Mouse (Mus musculus) embryo, embryonic 9.5 days (tissue): Measurements from ENCODE around the gene Adarb2.

Source experiments
- DNase-seq: peaks from one replicate; pipeline ENCODE4 v3.0.0-alpha.2; 2017; ENCODE audit errors: extremely low spot score

Gene Adarb2

DNA sequence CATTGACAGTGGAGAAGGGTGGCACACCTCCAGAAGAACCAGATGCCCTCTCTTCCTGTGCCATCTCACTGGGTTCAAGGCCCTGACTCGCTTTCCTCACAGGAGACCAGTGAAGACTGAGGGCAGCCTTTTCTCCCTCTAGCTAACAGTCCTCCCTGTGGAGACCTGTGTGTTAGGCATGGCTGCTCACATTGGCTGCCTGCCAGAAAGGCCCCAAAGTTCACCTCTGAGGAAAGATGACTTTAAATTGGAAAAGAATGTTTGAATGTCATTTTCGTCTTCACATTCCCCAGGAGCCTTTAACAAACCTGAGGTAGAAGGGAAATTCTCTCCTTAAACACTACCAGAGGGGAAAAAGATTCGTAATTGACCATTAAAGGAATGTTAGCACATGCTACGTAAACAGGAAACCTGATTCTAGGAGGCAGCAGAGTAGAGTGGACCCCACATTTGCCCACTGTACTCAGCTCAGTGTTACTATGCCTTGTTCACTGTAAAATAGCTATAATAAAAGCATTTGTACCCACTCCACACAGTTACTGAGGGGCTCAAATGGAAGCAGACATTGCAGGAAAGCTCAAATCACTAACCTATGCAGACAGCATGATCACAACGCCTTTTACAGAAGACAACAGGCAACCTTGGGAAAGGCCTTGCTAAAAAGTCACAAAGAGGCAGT lies 285.2 kb downstream of the Adarb2 start:
- DNase-seq, result no peak

DNA sequence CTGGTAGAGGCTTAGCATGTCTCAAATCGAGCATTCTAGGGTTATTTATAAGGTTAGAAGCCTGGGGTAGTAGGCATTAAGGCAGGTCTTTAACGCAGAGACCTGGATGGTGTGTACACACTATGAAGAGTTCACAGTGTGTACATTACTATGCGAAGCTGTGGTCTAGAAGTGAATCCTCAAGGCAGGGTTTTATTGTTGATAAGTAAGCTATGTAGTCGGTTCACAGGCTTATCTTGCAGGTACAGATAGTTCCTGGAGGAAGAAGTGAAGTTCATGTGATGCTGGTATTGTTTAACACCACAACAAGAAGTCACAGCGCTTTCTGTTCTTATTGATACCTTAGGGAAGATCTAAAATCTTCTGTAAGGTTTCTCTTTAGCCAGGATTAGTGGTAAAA lies 290.7 kb downstream of the Adarb2 start:
- no peak for DNase-seq

DNA sequence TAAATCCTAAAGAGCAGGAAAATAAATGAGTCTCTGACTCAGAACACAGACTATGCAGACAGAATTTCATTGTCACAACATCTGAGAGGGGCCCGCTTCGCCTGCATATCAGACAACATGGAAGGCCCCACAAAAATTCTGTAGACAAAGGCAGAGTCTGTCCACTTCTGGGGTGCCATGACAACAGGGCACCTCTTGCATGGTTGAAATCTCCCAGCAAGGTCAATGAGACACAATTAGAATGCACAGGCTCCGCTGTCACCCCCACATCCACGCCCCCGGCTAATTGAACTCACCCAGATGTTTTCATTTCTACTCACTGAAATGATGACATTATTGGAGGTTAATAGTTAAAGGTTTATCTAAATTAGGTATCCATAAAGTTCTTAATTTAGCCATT lies 296.9 kb downstream of the Adarb2 start:
- no peak for DNase-seq

DNA sequence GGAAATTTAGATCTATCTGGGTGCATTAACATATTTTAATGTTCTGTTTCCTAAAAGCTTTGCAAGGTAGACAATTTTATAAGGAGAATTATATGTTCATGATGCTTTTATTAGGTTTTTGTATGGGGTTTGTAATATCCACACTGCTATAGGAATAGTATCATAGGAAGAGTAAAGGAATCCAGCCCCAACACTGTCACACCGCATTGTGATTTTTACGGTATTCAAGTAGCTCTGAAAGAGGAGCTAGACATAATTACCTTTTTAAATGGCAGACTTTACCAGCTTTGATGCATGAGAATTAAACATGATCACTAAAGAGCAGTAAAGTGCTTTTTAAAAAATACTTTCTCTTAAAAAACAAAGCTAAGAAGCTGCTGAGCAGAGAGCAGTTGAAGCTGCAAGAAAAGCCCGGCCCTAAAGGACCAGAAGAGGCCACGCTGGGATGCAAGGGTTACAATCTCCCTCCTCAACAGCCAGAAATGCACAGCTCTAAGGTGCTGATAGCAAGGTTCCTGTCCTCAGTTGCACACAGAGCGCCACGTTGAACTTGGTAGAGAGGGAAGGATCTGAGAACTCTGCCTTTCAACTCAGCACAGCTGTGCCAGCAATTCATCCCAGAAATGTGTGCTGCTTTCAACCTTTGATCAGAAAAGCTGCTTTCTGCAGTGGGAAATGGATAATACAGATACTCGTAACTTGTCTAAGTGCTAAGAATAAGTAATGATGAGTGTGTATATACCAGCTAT lies 308.6 kb downstream of the Adarb2 start:
- DNase-seq, result no peak

DNA sequence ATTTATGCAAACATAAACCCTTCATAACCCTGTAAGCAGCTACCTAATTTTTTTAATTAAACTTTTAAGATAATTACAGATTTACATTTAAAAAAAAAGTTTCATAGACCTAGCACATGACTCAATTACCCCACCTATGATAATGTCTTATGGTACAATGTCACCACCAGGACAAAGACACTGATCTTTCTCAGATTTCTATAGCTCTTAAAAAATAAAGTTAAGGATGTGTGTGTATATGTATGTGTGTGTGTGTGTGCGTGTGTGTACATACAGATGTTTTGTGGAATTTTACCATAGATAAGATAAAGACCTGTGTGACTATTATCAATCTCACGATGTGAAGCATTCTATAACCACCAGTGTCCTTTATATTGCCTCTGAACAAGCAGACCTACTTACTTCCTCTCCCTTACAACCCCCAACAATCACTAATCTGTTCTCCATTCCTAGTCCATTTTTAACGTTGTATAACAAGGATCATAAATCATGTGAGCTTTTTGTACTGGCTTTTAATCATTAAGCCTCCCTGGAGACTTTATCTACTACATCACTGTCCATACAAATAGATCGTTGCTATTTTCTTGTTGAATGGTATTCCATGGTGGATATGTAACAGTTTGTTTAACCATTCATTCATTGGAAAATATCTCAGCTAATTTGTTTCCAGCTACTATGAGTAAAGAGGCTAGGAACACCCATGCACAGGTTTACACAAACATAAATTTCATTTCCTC lies 313.5 kb downstream of the Adarb2 start:
- no peak for DNase-seq

DNA sequence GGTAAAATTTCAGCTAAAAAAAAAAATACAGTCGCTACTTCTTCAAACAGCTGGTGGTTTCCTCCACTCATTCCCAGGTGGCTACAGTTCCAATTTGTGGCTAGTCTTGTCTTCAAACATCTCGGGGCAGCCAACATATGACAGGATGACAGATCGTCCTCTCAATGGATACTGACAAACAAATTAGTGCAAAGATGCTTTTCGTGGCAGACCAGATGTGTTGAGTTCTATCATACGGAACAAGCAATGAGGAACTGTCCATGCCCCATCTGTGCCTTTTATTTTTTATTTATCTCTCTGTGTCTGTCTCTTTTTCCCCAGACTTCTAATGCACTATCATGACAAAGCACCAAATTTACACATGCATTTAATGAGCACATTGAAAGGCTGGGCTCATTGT lies 316.5 kb downstream of the Adarb2 start:
- DNase-seq, result no peak

DNA sequence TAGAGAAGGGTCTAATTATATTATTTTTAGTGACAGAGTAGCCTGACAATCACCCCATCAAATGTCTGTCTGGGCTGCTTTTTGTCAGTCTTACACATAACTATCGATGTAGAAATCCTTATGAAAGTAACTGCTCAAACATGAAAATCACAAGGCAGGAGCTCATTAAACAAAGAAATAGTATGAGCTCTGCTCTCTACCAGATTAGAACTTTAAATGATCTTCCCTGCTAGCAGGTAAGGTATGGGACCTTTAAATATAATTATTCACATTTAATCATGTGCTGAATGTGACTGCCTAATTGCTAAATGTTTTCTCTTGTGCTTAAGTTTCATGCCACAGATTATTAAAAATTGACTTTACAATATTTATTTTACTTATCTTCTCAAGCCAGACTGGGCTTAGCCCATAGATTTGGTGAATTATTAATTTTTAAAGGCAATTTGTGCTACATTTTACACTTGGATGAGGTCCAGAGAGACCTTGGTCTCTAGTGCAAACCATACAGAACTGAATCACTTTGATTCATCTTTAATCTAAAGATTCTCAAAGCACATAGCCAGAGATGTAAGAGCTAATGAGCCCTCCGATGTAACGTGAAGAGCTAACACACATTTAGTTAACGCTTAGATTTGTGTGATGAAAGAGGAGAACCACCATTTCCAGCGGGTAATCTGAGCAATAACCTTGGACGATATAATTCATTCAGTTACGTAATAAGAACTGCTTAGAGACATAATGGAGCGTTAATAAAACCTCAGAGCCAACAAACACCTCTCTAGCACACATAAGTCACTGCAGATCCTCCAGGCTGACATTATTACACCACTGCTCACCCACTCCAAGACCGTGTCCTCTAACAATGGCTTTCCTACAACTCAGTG lies 323.3 kb downstream of the Adarb2 start:
- no peak for DNase-seq

DNA sequence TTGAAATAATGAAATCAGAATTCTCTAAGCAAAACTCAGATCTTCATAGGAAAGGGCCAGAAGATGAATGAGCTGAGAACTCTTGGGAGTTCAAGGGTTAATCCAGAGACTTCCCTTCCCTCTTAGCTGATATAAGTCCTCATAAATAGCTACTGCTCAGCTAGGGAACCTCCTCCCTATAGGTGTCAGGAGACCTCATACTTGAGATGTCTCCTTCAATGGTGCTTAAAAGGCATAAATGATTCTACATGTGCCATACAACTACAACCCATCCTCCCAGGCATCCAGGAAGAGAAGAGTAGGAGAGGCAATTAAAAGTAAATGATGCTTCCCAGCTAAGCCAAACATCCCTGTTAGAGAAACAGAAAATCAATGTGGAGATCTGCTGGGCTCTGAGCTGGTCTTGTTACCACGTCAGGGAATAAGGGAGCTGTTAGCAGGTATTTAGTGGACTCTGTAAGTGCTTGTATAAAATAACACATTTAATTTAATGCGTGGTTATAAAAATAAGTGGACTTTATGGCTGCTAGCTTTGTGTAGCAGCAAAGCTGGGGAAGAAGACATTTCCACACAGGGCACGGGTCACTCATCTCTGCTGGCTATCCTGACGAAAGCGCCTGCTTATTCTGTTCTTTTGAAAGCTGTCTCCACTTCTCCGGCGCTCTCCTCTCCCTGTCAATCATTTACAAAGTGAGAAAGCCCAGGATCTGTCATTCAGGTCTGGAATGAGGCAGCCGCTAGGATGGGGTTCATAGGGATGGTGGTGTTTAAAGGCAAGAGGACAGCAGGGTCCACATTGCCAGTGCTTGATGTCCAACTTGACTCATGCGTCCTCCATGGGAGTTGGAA lies 331.8 kb downstream of the Adarb2 start:
- DNase-seq, result no peak

DNA sequence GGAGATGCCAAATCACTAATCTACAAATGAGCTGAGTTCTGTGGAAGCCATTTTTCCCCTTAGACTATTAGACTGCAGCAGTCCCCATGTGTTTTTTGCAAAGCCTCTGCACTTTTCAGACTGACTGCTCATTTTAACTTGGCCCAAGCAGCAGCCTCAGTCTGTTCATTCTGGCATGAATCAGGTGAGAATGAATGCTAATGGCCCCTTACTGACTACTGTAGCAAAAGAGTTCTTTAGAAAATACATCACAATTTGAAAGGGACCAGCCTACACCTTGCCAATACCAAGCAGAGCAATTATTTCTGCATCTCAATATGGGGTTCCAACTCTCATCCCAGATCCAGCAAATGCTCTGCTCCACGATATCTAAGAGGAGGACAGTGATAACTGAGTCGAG lies 335.8 kb downstream of the Adarb2 start:
- no peak for DNase-seq

DNA sequence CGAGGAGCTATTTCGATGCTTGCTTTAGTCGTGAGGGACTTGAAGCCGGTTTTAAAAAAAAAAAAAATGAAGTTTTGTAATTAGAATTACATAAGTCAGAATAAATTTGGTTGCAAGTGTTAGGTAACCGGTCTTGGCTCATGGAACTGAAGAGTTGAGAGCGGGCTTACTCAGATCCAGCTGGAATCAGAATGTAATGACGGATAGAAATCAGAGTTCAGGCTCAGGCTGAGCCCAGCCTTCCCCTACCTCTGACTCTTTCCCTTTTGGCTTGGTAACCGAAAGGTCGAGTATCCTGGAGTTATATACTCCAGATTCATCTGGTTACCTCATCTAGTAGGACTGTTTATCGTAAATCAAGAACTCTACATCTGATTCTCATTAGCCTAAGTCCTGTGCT lies 336.2 kb downstream of the Adarb2 start:
- no peak for DNase-seq

DNA sequence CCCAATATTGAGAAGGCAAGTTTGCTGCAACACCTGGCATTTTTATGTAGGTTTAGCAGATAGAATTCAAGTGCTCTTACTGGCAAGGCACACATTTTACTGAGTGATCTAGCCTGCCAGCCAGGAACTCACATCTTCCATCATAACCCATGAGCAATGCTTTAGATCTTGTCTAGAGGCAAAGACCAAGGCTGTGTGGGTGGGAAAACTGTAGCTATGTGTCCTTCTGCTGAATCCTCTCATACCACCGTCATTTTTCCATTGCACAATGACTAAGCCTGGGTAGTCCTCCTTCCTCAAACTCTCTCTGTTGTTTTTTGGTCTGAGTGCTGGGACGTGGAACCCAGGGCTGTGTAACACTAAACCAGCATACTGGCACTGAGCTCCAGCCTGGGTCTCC lies 340.0 kb downstream of the Adarb2 start:
- DNase-seq, result no peak

DNA sequence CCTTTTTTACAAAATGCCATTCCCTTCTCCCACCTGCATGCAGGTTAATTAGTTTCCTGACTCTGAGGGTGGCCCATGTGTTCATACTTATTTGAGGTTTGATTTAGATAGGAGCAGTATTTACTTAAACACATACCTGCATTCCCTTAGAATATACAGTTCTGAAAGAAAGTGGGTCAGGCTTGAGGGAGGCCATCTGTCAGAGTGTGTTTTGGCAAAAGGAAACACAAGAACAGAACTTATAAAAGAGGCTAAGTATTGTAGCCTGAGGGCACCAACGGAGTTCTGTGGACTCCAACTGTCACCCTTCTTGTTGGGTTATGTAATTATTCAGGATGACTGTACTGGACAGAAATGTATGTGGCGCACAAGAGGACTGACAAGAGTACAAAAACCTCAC lies 349.6 kb downstream of the Adarb2 start:
- DNase-seq, result no peak

DNA sequence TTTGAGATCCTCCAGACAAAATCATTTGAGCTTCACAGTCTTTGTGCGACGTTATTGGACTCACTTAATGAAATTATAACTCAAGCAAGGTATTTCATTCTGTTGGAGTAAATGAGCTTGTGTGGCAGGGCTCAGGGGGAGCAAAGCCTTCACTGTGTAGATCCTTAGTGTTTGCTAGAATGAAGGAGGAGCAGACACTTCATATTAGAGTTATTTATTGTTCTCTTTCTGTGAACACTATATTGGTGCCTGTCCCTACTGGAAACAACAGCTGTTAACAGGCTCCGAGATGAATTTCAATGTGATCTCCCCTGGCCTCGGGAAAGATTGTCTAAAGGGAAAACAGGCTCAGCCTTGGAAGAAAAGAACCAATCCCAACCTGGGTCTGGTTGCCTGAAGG lies 355.1 kb downstream of the Adarb2 start:
- no peak for DNase-seq

DNA sequence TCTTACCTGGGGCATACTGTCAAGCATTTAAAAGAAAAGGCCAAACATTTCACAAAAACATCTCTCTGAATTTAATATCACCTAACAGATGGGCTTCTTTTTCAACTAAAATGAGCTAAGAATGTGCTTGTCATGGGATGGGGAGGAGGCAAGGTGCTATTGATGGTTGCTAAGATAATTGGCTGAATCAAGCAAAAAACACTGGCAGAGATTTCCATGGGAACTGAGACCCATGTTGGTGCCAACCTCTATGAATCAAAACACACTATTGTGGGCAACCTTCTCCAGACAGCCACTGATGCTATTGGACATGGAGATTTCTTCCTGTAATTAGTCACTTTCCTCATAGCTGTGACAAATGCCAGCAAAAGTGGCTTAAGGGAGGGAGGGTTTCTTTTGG lies 357.8 kb downstream of the Adarb2 start:
- DNase-seq, result no peak

DNA sequence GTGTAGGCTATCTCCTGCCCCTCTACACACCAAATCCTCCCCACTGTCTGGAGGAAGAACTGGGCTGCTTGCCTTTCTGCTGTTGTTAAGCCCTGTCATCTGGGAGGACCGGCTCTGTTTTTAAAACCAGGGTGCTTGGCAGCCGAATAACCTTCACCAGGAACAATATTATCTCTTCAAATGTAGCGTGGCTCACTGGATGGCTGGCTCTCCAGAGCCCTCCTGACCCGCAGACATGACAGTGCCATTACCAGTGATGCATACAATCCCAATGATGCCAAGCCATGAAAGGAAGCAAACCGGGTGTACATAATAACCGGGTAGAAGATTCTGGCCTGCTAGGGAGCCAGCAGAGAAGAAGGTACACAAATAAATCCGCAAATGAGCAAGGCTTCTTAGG lies 360.5 kb downstream of the Adarb2 start:
- DNase-seq, result no peak

DNA sequence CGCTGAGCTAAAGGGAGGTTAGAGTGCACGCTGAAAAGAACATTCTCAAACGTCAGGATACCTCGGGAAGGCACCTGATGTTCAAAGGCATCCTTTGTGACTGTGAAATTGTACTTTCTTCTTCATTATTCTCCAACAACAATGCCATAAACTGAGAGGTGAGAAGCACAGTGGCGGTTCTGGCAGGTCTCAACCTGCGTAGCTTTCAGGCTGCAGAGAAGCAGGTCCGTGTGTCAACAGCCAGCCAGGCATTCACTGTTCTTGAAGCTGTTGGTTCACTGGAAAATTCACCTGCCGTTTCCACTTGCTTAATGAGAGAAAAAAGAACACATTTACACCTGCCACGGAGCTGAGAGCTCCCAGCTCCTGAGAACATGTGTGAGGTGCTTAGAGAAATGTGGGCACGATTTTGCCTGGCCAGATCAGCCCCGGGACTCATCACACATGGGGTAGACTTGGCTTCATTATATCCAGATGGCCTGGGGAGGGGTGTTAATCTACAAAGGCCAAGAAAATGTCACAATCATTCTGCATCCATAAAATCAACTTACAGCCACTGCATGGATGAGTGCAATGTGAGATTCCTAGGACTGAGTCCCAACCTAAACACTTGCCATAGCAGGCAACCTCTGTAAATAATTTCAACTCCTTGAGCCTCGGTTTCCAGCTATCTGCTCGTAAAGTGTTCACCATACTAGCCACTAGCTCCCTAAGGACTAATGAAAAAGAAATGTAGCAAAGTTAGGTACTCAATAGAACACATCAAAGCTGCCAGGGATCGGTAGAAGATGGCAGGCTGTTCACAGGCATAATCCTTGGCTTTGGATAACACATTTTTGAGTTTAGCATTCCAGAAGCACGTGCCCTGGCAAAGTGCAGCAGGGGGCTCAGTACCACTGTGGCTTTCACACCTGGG lies 364.7 kb downstream of the Adarb2 start:
- no peak for DNase-seq

DNA sequence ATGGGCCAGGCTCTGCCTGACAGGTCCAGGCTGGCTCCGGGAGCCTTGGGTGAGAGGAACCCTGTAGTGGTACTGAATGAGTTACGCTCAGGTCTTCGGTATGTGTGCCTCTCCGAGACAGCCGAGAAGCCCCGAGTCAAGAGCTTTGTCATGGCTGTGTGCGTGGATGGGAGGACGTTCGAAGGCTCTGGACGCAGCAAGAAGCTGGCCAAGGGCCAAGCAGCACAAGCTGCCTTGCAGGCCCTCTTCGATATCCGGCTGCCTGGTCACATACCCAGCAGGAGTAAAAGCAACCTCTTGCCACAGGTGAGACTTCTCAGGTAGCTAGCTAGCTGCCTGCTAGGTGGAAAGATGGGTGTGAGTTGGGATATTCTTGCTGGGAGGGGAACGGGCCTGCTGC lies 367.6 kb downstream of the Adarb2 start:
- no peak for DNase-seq

DNA sequence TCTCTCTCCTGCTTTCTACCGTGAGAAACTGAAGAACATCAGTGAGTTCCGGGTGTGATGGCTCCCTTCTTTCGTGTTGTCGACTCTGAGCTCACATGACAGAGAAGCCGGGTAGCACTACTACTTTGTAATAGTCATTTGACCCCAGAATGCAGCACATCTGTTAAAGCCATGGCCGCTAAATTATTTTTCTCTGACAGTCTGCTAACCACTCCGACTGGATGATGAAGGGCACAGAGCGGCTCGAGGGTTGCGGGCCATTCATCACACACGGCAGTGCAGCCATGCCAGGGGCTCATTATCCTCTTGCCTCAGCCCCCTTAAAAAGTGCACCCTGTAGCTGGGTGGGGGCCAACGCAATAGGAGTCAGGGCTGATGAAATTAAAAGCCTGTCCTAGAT lies 371.2 kb downstream of the Adarb2 start:
- DNase-seq, result no peak

DNA sequence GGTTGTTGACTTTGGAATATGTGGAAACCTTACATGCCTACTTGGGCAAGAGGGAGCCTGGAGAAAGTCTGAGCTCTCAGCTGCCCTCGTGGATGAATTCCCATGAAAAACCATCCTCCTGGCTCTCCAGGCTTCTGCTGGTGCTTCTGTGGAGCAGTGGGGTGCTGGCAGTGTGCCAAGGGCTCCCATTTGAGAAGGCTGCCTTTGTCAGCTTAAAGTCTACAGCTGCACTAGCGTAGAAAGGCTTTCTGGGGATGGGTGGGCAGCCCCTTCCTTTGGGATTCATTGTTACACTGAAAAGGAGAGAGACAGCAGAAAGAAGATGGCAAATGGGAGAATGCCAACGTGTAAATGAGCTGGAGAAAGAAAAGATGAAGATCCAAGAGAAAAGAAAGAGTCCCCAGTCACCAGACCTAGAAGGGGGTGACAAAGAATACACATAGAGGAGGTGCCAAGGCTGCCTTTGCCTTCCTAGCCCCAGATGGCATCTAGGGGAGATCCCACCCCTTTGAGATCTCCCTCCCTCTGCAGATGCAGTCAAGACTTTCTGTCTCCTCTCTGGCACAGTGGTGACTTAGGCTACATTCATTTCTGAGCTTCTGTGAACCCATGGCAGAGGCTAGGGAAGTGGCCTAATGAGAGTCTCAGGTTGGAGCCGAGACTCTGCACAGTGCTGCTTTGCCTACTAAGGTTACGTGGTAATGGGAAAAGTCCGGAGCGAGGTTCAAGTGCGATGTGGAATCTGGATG lies 381.8 kb downstream of the Adarb2 start:
- DNase-seq, result no peak
